Mouse (Mus musculus) cerebellum, adult 11-12 months (tissue): Measurements from ENCODE around the gene Rabgef1.

Source experiments
- DNase-seq: peaks from one replicate; pipeline ENCODE4 v3.0.0; 2022

Gene Rabgef1

DNA sequence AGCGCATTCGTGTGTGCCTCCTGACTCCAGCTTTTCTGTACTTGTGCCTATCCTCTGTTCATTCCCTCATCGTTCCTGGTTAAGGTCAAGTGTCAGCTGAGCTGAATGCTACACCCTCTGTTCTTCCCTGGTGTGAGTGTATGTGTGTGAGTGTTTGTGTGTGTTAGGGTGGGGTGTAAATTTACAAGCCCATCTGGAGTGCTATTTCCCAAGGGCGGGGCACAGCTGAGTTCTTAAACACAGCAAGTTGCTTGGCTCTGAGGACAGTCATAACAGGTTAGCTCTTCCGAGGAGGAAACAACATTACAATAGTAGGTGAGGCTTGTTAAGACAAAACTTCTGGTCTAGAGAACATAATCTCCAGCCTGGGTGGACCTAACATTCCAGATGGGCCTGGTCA, 46.7 kb downstream of the Rabgef1 start:
- no peak for DNase-seq

DNA sequence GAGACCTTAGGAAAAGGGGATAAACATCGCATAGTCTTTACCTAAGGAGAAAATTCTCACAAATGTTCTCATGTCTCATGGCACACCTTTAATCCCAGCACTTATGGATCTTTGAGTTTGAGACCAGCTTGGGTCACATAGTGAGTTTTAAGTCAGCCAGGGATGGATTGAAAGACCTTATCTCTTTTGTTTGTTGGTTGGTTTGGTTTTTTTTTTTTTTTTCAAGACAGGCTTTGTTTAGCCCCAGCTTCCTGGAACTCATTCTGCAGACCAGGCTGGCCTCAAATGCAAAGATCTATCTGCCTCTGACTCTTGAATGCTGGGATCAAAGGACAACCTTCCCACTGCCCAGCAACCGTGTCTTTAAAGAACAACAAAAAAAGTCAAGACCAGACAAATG, 49.7 kb downstream of the Rabgef1 start:
- no peak for DNase-seq

DNA sequence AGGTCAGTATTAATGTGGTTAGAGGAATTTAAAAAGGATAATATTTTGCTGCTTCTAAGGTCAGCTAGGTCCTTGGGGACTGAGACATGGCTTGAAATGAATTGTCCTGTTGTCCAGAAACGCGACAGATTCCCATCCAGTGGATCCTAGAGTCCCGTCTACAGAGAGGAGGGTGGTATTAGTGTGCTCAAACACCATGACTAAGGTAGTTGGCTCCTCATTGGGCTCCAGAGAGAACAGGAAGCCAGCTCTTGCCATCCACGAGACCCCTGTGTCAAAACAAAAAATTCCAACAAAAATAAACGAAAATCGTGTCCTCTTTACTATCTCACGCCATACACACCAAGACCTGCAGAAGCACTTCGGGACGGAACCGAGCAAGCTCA, 50.2 kb downstream of the Rabgef1 start:
- no peak for DNase-seq

DNA sequence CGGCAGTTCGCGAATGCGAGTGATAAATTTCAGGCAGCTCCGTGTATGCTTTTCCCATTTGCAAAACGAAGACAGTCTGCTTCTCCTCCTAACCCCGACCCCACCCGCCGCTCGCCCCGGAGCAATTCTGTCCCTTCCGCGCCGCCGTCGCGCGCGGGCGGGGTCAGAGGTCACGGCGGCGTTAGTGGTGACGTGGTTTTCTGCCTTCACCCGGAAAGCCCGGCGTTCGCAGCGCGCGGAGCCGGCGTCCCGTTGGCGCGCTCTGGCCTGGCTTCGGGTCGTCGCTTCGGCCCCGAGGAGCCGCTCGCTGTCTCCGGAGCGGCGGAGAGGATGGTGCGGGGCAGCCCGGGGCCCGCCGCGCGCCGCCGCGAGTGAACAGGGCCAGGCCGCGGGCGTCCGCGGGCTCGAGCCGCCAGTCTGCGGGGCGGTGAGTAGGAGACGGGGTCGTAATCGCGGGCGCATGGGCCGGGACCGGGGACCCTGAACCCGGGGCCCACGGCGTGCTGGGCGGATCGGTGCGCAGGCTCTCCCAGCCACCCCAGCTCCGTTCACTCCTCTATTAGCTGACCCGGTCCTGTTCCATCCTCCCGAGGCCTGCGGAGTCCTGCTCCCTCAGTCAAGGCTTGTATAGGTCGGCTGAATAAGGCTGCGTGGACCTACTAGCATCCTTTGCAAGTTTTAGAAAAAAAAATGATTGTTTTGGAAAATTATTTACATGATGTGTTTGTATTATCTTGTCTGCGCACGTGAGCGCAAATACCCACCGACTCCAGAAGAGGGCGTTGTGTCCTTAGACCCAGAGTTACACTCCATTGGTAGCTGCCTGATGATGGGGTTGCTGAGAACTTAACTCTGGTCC, 50.8 kb downstream of the Rabgef1 start:
- DNase-seq, result peak; percentile 92

DNA sequence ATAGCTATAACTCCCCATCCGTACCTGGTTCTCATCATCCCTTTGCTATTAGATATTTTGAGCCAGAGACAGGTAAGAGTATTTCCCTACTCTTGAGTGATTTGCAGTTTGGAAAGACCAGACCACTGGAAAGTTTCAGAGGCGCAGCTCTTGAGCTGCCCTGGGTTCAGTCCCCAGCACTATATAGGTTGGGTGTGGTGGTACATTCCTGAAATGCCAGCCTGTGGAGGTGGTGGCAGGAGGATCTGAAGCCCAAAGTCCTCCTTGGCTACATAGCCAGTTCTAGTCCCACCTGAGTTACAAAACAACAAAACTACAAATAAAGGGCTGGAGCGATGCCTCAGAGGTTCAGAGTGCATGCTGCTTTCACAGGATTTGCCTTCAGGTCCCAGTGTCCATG, 55.2 kb downstream of the Rabgef1 start:
- DNase-seq, result no peak

DNA sequence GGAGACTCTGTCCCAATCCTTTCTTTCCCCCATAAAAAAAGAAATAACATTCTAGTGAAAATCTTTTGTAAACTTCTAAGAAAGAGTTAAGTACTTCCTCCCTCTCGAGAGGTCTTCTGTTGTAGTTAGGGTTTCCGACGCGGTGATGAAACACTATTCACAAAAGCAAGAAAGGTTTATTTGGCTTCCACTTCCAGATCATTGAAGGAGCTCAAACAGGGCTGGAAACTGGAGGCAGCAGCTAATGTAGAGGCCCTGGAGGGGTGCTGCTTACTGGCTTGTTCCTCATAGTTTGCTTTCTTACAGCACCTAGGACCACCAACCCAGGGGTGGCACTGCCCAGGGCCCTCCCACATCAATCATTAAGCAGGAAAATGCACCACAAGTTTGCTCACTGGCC, 56.5 kb downstream of the Rabgef1 start:
- DNase-seq, result no peak

DNA sequence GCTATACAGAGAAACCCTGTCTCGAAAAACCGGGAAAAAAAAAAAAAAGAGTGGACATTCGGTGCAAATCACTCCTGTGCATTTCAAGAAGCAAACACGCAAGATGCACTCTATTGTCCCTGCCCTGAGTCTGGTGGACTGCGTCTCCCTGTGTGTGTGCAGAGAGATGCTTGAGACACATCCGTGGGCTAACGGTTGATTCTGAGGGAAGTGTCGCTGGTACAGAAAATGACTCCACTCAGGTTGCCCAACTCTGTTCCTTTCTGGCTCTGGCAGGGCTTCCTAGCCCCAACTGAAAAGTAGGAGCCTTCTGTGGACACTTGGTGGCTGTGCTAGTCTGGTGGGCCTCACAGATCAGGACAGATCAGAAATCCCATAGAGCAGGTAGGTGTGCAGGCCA, 64.7 kb downstream of the Rabgef1 start:
- no peak for DNase-seq

DNA sequence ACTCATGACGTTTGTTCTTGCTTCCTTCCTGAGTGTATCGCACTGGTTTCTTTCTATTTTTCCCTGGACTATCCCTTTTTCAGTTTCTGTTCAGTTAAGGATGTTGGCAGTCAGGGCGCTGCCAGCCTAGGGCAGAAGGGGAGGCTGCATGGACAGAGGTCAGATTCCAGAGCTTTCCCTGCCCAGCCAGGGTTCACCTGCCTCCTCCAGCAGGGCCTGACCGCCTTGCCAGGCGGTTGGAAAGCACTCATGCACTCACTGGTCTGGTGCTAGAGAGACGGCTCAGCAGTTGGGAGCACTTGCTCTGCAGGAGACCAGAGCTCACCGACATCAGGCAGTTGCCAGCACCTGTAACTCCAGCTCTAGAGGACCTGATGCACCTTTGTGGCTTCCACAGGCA, 67.6 kb downstream of the Rabgef1 start:
- DNase-seq, result no peak

DNA sequence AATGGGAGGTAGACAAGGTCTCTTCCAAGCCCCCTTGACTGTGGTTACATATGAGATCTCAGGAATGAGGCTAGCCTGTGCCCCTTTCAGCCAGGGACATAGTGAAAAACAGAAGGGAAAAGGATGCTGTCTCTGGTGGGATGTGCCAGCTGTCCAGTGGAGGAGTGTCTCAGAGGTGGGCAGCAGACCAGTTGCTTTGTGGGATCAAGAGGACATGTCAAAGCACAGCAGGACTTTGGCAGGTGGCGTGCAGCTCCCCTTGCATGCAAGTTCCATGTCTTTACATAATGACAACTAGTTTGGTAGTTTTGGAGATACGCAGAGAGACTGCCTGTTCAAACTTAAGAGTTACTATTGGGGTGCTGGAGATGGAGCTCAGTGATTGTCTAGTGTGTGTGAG, 68.3 kb downstream of the Rabgef1 start:
- no peak for DNase-seq

DNA sequence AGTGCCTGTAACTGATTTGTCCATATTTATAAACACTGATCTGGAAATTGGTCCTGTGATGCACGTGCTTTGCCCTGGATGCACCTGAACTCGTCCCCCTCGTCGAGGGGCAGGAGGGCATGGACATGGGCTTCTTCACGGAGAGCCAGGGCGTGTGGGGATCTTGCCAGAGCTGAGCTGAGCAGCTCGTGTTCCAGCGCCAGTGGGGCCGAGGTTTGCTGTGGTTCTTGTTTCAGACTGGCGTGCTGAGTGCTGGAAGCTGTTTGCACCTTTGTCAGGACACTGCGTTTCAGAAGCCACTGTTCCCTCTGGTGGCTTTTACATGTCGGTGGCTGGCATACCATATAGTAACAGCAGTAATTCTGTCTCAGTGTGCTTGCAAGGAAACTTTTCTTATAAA, 69.8 kb downstream of the Rabgef1 start:
- no peak for DNase-seq

DNA sequence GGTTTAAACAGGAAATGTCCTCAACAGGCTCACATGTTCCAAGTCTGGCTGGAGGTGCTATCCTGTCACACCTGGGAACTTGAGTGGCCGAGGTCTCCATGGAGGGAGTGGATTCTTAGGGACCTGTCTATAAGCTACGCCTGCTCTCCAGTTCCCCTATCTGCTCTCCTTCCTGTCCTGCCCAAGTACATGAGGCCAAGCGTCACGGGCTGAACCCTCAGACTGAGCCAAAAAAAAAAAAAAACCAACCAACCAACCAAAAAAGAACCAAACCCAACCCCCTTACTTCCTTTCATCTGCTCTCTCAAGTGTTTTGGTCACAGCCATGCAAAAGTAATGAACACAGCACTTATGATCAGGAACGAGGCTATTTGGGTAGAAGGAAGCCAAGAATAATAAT, 76.2 kb downstream of the Rabgef1 start:
- no peak for DNase-seq

DNA sequence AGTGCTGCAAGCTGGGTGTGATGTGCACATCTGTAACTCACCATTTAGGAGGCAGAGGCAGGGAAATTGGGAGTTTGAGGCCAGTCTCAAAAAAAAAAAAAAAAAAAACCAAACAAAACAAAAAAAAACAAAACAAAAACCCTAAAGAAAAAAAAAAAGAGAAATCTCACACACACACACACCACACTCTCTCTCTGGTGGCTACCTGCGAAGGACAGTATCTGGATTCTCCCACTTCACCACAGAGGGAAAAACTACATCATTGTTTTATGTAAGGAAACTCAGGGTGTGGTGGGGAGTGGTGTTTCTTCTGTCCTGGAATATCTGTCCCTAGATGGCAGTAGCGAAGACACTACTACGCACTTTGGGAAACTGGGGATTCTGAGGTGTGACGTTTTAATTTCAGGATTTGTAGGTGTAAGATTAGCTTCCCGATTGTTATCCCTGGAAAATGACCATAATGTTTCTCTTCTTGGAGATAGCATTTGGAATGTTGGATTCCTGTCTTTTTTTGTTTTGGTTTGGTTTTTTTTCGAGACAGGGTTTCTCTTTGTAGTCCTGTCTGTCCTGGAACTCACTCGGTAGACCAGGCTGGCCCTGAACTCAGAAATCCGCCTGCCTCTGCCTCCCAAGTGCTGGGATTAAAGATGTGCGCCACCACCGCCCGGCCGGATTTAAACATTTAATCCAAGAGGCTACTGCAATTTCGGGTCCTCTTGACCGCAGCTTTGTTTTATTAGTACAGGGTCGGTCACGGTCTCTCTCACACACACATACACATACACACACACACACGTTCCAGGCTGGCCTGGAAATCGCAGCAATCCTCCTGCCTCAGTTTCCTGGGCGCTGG, 82.8 kb downstream of the Rabgef1 start:
- no peak for DNase-seq

DNA sequence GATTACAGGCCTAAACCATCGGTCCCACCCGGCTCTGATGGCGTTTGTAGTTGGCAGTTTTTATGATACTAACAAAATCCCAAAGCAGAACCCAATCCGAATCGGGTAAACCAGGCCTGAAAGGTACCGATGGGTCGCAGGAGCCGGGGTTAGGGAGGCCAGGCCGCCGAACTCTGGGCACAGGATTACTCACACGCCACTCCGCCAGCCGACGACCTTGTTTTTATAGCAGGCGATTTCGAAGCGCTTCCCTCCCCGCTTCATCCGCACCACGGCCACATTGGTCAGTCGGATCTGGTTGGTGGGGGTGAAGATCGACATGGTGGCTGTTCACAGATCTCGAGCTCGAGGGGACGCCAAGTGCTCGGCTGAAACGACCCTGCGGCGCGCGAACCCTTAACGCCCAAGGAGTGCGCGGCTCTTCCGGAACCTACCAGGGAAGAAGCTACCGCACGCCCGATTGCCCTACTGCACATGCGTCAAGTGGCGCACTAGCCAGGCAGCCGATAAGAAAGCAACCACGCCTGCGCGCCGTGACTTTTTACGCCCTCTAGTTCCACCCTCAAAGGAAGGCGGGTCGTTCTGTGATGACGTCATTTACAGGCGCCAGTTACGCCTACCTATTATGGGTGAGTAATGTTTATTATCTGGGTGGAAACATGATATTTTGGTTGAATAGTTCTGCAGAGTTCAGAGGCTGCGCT, 83.6 kb downstream of the Rabgef1 start, which contains the start of the genes Sbds and Tyw1:
Sbds (minus strand) TSS at position 514 of the 704 bp plus-strand sequence.
Tyw1 (plus strand) TSS at position 603 of the 704 bp plus-strand sequence.
- peak; percentile 98 for DNase-seq

DNA sequence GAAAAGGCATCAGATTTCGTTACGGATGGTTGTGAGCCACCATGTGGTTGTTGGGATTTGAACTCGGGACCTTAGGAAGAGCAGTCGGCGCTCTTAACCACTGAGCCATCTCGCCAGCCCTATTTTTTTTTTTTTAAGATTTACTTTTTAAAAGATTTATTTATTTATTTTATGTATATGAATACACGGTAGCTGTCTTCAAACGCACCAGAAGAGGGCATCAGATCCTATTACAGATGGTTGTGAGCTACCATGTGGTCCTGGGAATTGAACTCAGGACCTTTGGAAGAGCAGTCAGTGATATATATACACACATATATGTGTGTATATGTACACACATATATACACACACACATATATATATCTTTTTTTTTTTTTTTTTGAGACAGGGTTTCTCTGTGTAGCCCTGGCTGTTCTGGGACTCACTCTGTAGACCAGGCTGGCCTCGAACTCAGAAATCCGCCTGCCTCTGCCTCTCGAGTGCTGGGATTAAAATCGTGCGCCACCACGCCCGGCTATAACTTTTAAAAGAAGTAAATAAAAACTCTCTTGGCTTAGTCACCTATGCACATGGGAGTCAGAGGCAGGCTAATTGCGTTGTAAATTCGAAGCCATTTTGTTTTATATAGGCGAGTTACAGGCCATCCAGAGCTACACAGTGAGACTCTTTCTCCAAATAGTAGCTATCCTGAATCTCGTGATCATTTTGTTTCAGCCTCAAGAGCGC, 84.4 kb downstream of the Rabgef1 start:
- DNase-seq, result peak; percentile 55

DNA sequence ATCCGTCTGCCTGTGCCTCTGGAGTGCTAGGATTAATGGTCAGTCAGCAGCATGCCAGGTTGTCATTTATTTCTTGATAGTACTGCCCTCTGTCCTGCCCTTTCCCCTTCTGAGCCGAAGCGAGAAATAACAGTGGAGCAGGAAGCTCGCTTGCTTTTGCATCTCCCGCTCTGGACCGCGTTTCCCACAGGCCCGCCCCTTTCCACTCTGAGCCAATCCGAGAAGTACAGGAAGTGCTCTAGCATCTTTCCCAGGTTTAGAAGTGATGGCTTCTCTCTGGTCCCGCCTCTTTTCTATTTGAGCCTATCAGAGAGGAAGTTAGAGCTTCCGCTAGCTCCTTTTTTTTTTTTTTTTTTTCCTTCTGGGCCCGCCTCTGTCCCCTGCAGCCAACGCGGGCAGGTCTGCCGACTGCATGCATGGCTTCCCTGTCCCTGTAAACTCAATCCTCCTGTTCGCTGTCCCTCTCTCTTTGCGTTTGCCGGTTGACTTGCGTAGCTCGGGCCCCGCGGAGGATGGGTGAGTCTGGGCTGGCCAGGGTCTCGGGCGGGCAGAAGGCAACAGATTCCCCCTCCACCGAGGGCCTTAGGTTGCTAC, 85.2 kb downstream of the Rabgef1 start:
- DNase-seq, result peak; percentile 95

DNA sequence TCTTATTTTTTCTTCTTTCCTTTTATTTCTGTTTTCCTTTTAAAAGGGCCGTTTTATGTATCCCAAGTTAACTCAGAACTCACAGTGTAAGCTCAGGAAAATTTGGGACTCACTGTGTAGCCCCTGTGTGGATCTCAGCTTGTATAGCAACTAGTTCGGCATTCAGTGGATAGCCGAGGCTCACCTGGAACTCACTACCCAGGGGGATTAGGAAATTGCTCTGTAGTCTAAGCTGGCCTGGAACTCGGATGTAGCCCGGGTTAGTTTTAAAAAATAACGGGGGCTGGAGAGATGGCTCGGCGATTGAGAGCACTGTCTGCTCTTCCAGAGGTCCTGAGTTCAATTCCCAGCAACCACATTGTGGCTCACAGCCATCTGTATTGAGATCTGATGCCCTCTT, 85.7 kb downstream of the Rabgef1 start:
- DNase-seq, result peak; percentile 39

DNA sequence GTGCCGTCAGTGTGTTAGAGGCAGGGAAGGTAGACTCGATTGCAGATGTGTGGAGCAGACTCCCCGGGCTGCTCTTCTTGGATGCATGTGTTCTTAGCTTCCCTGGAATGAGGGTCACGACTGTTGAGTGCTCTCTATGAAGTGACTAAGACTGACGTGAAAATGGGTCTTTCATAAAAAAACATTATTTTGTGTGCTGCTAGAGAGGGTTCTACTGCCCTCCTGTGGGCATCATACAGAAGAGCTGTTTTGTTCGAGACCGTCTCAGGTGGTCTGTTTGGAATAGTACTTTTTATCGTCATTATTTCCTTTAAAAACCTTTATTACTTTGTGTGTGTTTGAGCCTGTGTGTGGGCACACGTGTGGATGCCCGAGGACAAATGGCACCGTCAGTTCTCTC, 91.9 kb downstream of the Rabgef1 start:
- DNase-seq, result no peak
